Mouse (Mus musculus): ENCODE measurements around the gene Bpifb2. TPM values are rescaled to one million over a fixed set of nuclear protein-coding genes. Genes with fewer than 3 reads are reported as not detected.
"Not testable (repeated sequence)": the region's sequence is repeated elsewhere in the genome, so short reads cannot be mapped to it uniquely, and the experiment has no call there.

Bpifb2 gene
- polyA plus RNA-seq (2016; fragmentation: Nextera tagmentation; extraction: Ambion mirVana): not detected in 2 replicates

GRCm38 (mm10) chr2:153874745-153875144 is at the start of gene Bpifb2:
TSS of gene Bpifb2 (plus strand) at chr2:153875045.
- no peaks in the 10 kb centered on the region for H3K9me3 ChIP-seq
- no peaks in the 10 kb centered on the region for H3K27me3 ChIP-seq (ENCODE audit: insufficient read depth, poor library complexity, severe bottlenecking)
- H3K27ac ChIP-seq: no peak within 1 kb of the TSS
- H3K4me1 ChIP-seq (replicated peaks): 0 out of 2 replicates have a peak, but pooled peaks cover 10% of the 10 kb centered on the region
- no peaks in the 10 kb centered on the region for H3K36me3 ChIP-seq
- H3K4me3 ChIP-seq: no peak within 1 kb of the TSS
- DNase-seq (ENCODE audit: low spot score): no peak
- 72% methylated on average over 9 of the region's 9 CpGs for WGBS

- H3K9me3 ChIP-seq; H3K4me1 ChIP-seq (replicated peaks); H3K36me3 ChIP-seq; H3K27me3 ChIP-seq (ENCODE audit: insufficient read depth, poor library complexity, severe bottlenecking); H3K27ac ChIP-seq; DNase-seq (ENCODE audit: low spot score); H3K4me3 ChIP-seq: not testable (repeated sequence)
- 60% methylated on average over 32 of the region's 32 CpGs for WGBS
These were observed 48.9 kb upstream of the Bpifb2 start for GRCm38 (mm10) chr2:153825900-153826299.

- Histone ChIP-seq H3K4me1 (replicated peaks) (0 out of 2 replicates have a peak, but pooled peaks cover 2% of the 10 kb centered on the region), H3K27me3 (ENCODE audit: insufficient read depth, poor library complexity, severe bottlenecking) (no peaks in the 10 kb centered on the region), H3K27ac (no peak overlapping the region), H3K9me3 (no peaks in the 10 kb centered on the region), H3K36me3 (no peaks in the 10 kb centered on the region), H3K4me3 (no peak overlapping the region)
- no peak for DNase-seq (ENCODE audit: low spot score)
- WGBS: 89% methylated on average over 8 of the region's 8 CpGs
These were observed 47.5 kb upstream of the Bpifb2 start for GRCm38 (mm10) chr2:153827171-153827830.

GRCm38 (mm10) chr2:153828704-153829103 is 46.1 kb upstream of the Bpifb2 start:
- H3K4me1 ChIP-seq (replicated peaks): peaks cover 8% of the 10 kb centered on the region
- no peak overlapping the region for H3K4me3 ChIP-seq
- H3K9me3 ChIP-seq: no peaks in the 10 kb centered on the region
- H3K36me3 ChIP-seq: no peaks in the 10 kb centered on the region
- 87% methylated on average over 7 of the region's 7 CpGs for WGBS
- no peaks in the 10 kb centered on the region for H3K27me3 ChIP-seq (ENCODE audit: insufficient read depth, poor library complexity, severe bottlenecking)
- DNase-seq (ENCODE audit: low spot score): no peak
- no peak overlapping the region for H3K27ac ChIP-seq

GRCm38 (mm10) chr2:153833291-153833690 is 41.6 kb upstream of the Bpifb2 start:
- H3K4me3 ChIP-seq: no peak overlapping the region
- no peaks in the 10 kb centered on the region for H3K36me3 ChIP-seq
- H3K27ac ChIP-seq: no peak overlapping the region
- DNase-seq (ENCODE audit: low spot score): no peak
- peaks cover 8% of the 10 kb centered on the region for H3K4me1 ChIP-seq (replicated peaks)
- WGBS: 92% methylated on average over 8 of the region's 8 CpGs
- no peaks in the 10 kb centered on the region for H3K27me3 ChIP-seq (ENCODE audit: insufficient read depth, poor library complexity, severe bottlenecking)
- no peaks in the 10 kb centered on the region for H3K9me3 ChIP-seq

- Histone ChIP-seq H3K27me3 (ENCODE audit: insufficient read depth, poor library complexity, severe bottlenecking) (no peaks in the 10 kb centered on the region), H3K4me3 (no peak overlapping the region), H3K9me3 (no peaks in the 10 kb centered on the region), H3K4me1 (replicated peaks) (0 out of 2 replicates have a peak, but pooled peaks cover 9% of the 10 kb centered on the region), H3K36me3 (no peaks in the 10 kb centered on the region), H3K27ac (no peak overlapping the region)
- no peak for DNase-seq (ENCODE audit: low spot score)
- WGBS: 84% methylated on average over 8 of the region's 8 CpGs
These were observed 32.0 kb upstream of the Bpifb2 start for GRCm38 (mm10) chr2:153842854-153843253.

GRCm38 (mm10) chr2:153848389-153848788 is 26.5 kb upstream of the Bpifb2 start:
- H3K4me3 ChIP-seq: no peak overlapping the region
- no peak overlapping the region for H3K27ac ChIP-seq
- no peak for DNase-seq (ENCODE audit: low spot score)
- no peaks in the 10 kb centered on the region for H3K9me3 ChIP-seq
- no peaks in the 10 kb centered on the region for H3K36me3 ChIP-seq
- no peaks in the 10 kb centered on the region for H3K27me3 ChIP-seq (ENCODE audit: insufficient read depth, poor library complexity, severe bottlenecking)
- no peaks in the 10 kb centered on the region for H3K4me1 ChIP-seq (replicated peaks)
- 78% methylated on average over 3 of the region's 3 CpGs for WGBS

GRCm38 (mm10) chr2:153850351-153851029 is 24.4 kb upstream of the Bpifb2 start:
- no peak for DNase-seq (ENCODE audit: low spot score)
- no peak overlapping the region for H3K27ac ChIP-seq
- H3K4me1 ChIP-seq (replicated peaks): peaks cover 6% of the 10 kb centered on the region; the same call in 1 of the 2 replicates
- no peaks in the 10 kb centered on the region for H3K27me3 ChIP-seq (ENCODE audit: insufficient read depth, poor library complexity, severe bottlenecking)
- H3K36me3 ChIP-seq: no peaks in the 10 kb centered on the region
- WGBS: 86% methylated on average over 6 of the region's 6 CpGs
- no peaks in the 10 kb centered on the region for H3K9me3 ChIP-seq
- H3K4me3 ChIP-seq: no peak overlapping the region

- peak; percentile 42 for DNase-seq (ENCODE audit: low spot score)
- H3K27ac ChIP-seq: no peak overlapping the region
- no peaks in the 10 kb centered on the region for H3K36me3 ChIP-seq
- 56% methylated on average over 4 of the region's 4 CpGs for WGBS
- H3K4me3 ChIP-seq: no peak overlapping the region
- no peaks in the 10 kb centered on the region for H3K9me3 ChIP-seq
- peaks cover 6% of the 10 kb centered on the region; the same call in 1 of the 2 replicates for H3K4me1 ChIP-seq (replicated peaks)
- H3K27me3 ChIP-seq (ENCODE audit: insufficient read depth, poor library complexity, severe bottlenecking): no peaks in the 10 kb centered on the region
These were observed 23.9 kb upstream of the Bpifb2 start for GRCm38 (mm10) chr2:153851030-153851360.

GRCm38 (mm10) chr2:153853544-153853943 is 21.3 kb upstream of the Bpifb2 start:
- WGBS: 20% methylated on average over 5 of the region's 5 CpGs
- Histone ChIP-seq H3K9me3 (0 out of 2 replicates have a peak, but pooled peaks cover 2% of the 10 kb centered on the region), H3K4me3 (no peak overlapping the region), H3K27me3 (ENCODE audit: insufficient read depth, poor library complexity, severe bottlenecking) (no peaks in the 10 kb centered on the region; the same call in 1 of the 2 replicates), H3K27ac (peak overlapping the region; percentile 24; the same call in 1 of the 2 replicates), H3K4me1 (replicated peaks) (peaks cover 6% of the 10 kb centered on the region; the same call in 1 of the 2 replicates), H3K36me3 (no peaks in the 10 kb centered on the region)
- no peak for DNase-seq (ENCODE audit: low spot score)

GRCm38 (mm10) chr2:153859581-153859980 is 15.3 kb upstream of the Bpifb2 start:
- Histone ChIP-seq H3K36me3 (no peaks in the 10 kb centered on the region), H3K4me3 (no peak overlapping the region), H3K4me1 (replicated peaks) (no peaks in the 10 kb centered on the region; the same call in 1 of the 2 replicates), H3K9me3 (0 out of 2 replicates have a peak, but pooled peaks cover 2% of the 10 kb centered on the region), H3K27ac (no peak overlapping the region), H3K27me3 (ENCODE audit: insufficient read depth, poor library complexity, severe bottlenecking) (no peaks in the 10 kb centered on the region; the same call in 1 of the 2 replicates)
- DNase-seq (ENCODE audit: low spot score): no peak
- 74% methylated on average over 2 of the region's 2 CpGs for WGBS

- Histone ChIP-seq H3K9me3 (0 out of 2 replicates have a peak, but pooled peaks cover 2% of the 10 kb centered on the region), H3K36me3 (no peaks in the 10 kb centered on the region), H3K4me1 (replicated peaks) (no peaks in the 10 kb centered on the region; the same call in 1 of the 2 replicates), H3K4me3 (no peak overlapping the region), H3K27ac (no peak overlapping the region), H3K27me3 (ENCODE audit: insufficient read depth, poor library complexity, severe bottlenecking) (no peaks in the 10 kb centered on the region; the same call in 1 of the 2 replicates)
- WGBS: 88% methylated on average over 11 of the region's 11 CpGs
- no peak for DNase-seq (ENCODE audit: low spot score)
These were observed 14.5 kb upstream of the Bpifb2 start for GRCm38 (mm10) chr2:153860315-153860714.

GRCm38 (mm10) chr2:153860715-153861114 is 14.1 kb upstream of the Bpifb2 start:
- Histone ChIP-seq H3K27ac (no peak overlapping the region), H3K4me3 (no peak overlapping the region), H3K36me3 (no peaks in the 10 kb centered on the region), H3K27me3 (ENCODE audit: insufficient read depth, poor library complexity, severe bottlenecking) (no peaks in the 10 kb centered on the region; the same call in 1 of the 2 replicates), H3K9me3 (0 out of 2 replicates have a peak, but pooled peaks cover 2% of the 10 kb centered on the region), H3K4me1 (replicated peaks) (no peaks in the 10 kb centered on the region; the same call in 1 of the 2 replicates)
- no peak for DNase-seq (ENCODE audit: low spot score)
- 70% methylated on average over 3 of the region's 3 CpGs for WGBS

Measured in hindbrain, embryonic 10.5 days (tissue).